Mouse (Mus musculus) intestine, embryonic 15.5 days (tissue): ENCODE measurements around the gene Gabpb1. TPM values are rescaled to one million over a fixed set of nuclear protein-coding genes. Genes with fewer than 3 reads are reported as not detected.

ENCODE experiments used
- ATAC-seq: fragments of 200-750 bp; cut with Nextera tagmentation; 2 replicates; pipeline ENCODE4 v1.8.0; 2017; ENCODE audit warnings: moderate TSS enrichment, moderate library complexity
- H3K27ac ChIP-seq: fragments of 300-500 bp; sonication (generic); 2 replicates; pipeline ENCODE4 v1.5.1; 2015; ENCODE audit warnings: mild to moderate bottlenecking, inconsistent platforms
- H3K27me3 ChIP-seq: fragments of 300-500 bp; sonication (generic); replicated peaks from 2 replicates; pipeline ENCODE4 v1.6.1; 2015; ENCODE audit warnings: inconsistent platforms
- H3K36me3 ChIP-seq: fragments of 300-500 bp; sonication (generic); 2 replicates; pipeline ENCODE4 v1.6.1; 2015; ENCODE audit warnings: inconsistent platforms
- H3K4me1 ChIP-seq: fragments of 300-500 bp; sonication (generic); replicated peaks from 2 replicates; pipeline ENCODE4 v1.6.1; 2015; ENCODE audit warnings: inconsistent platforms
- H3K4me2 ChIP-seq: fragments of 300-500 bp; sonication (generic); replicated peaks from 2 replicates; pipeline ENCODE4 v1.6.1; 2015; ENCODE audit warnings: mild to moderate bottlenecking, inconsistent platforms
- H3K4me3 ChIP-seq: fragments of 300-500 bp; sonication (generic); replicated peaks from 2 replicates; pipeline ENCODE4 v1.5.1; 2015; ENCODE audit warnings: inconsistent platforms
- H3K9ac ChIP-seq: fragments of 300-500 bp; sonication (generic); 2 replicates; pipeline ENCODE4 v1.6.1; 2015; ENCODE audit warnings: inconsistent platforms
- H3K9me3 ChIP-seq: fragments of 300-500 bp; sonication (generic); 2 replicates; pipeline ENCODE4 v1.6.1; 2016; ENCODE audit warnings: inconsistent platforms
- WGBS: fragments of 180-500 bp; shearing (Covaris S2); methylation state at CpG from one replicate; pipeline ENCODE4 v1.1.7; 2015; 5-methylcytosine and 5-hydroxymethylcytosine counted together
- polyA plus RNA-seq: library from polyadenylated mRNA; unstranded; fragments of >200 nt; fragmentation: Nextera tagmentation; extraction: Ambion mirVana; gene quantifications from 2 replicates; pipeline ENCODE4 v1.2.1, GENCODE M21; 2015

Gene Gabpb1
- polyA plus RNA-seq = 36.3 and 39.6 TPM in 2 replicates

GRCm38 (mm10) chr2:126676122-126676515 lies at the start of gene Gabpb1:
TSS of gene Gabpb1 (minus strand) at chr2:126676337.
- Histone ChIP-seq H3K4me1 (no peaks in the 10 kb centered on the region; the same call in 1 of the 2 replicates), H3K36me3 (0 out of 2 replicates have a peak, but pooled peaks cover 3% of the 10 kb centered on the region), H3K9ac (peak within 1 kb of the TSS; percentile 99), H3K27ac (peak within 1 kb of the TSS; percentile 100), H3K27me3 (no peaks in the 10 kb centered on the region), H3K4me3 (peak within 1 kb of the TSS; percentile 98), H3K4me2 (peak within 1 kb of the TSS; percentile 67), H3K9me3 (no peaks in the 10 kb centered on the region)
- ATAC-seq = no peak
- 23% methylated on average over 12 of the region's 12 CpGs for WGBS

- no peaks in the 10 kb centered on the region for H3K36me3 ChIP-seq
- H3K4me1 ChIP-seq = 0 out of 2 replicates have a peak, but pooled peaks cover 4% of the 10 kb centered on the region
- no peak for ATAC-seq
- no peak overlapping the region for H3K4me2 ChIP-seq
- no peak overlapping the region for H3K27ac ChIP-seq
- H3K4me3 ChIP-seq = no peak overlapping the region
- H3K9me3 ChIP-seq = no peaks in the 10 kb centered on the region
- no peaks in the 10 kb centered on the region for H3K27me3 ChIP-seq
- H3K9ac ChIP-seq = no peak overlapping the region
Observed at GRCm38 (mm10) chr2:126712950-126713349, 36.8 kb upstream of the Gabpb1 start.

GRCm38 (mm10) chr2:126712526-126712925 lies 36.4 kb upstream of the Gabpb1 start:
- no peak for ATAC-seq
- Histone ChIP-seq H3K27me3 (no peaks in the 10 kb centered on the region), H3K27ac (no peak overlapping the region), H3K36me3 (no peaks in the 10 kb centered on the region), H3K4me2 (no peak overlapping the region), H3K4me1 (0 out of 2 replicates have a peak, but pooled peaks cover 6% of the 10 kb centered on the region), H3K9ac (no peak overlapping the region), H3K4me3 (no peak overlapping the region), H3K9me3 (no peaks in the 10 kb centered on the region)
- 94% methylated on average over 5 of the region's 5 CpGs for WGBS

GRCm38 (mm10) chr2:126708361-126708760 lies 32.2 kb upstream of the Gabpb1 start:
- H3K27me3 ChIP-seq = no peaks in the 10 kb centered on the region
- no peaks in the 10 kb centered on the region for H3K36me3 ChIP-seq
- ATAC-seq = no peak
- 77% methylated on average over 4 of the region's 4 CpGs for WGBS
- no peak overlapping the region for H3K9ac ChIP-seq
- H3K9me3 ChIP-seq = no peaks in the 10 kb centered on the region
- 0 out of 2 replicates have a peak, but pooled peaks cover 6% of the 10 kb centered on the region for H3K4me1 ChIP-seq
- 0 out of 2 replicates have a peak overlapping the region, but pooled peaks have one; percentile 85 for H3K4me3 ChIP-seq
- H3K27ac ChIP-seq = no peak overlapping the region
- peak overlapping the region; percentile 75 for H3K4me2 ChIP-seq

- Histone ChIP-seq H3K4me1 (0 out of 2 replicates have a peak, but pooled peaks cover 6% of the 10 kb centered on the region), H3K27ac (peak overlapping the region; percentile 80)
- 0% methylated on average over 23 of the region's 23 CpGs for WGBS
Observed at GRCm38 (mm10) chr2:126707438-126707779, 31.3 kb upstream of the Gabpb1 start.

GRCm38 (mm10) chr2:126706759-126707437 lies 30.8 kb upstream of the Gabpb1 start, which contains the start of gene Usp8:
TSS of gene Usp8 (plus strand) at chr2:126707328.
- peak; percentile 100 for ATAC-seq
- H3K36me3 ChIP-seq = no peaks in the 10 kb centered on the region
- peak within 1 kb of the TSS; percentile 91 for H3K9ac ChIP-seq
- 0 out of 2 replicates have a peak, but pooled peaks cover 6% of the 10 kb centered on the region for H3K4me1 ChIP-seq
- H3K27ac ChIP-seq = peak within 1 kb of the TSS; percentile 80
- 2% methylated on average over 47 of the region's 47 CpGs for WGBS
- no peaks in the 10 kb centered on the region for H3K27me3 ChIP-seq
- peak within 1 kb of the TSS; percentile 85 for H3K4me3 ChIP-seq
- H3K9me3 ChIP-seq = no peaks in the 10 kb centered on the region
- peak within 1 kb of the TSS; percentile 75 for H3K4me2 ChIP-seq

More at GRCm38 (mm10) chr2:126707438-126707779, 31.3 kb upstream of the Gabpb1 start:
- no peaks in the 10 kb centered on the region for H3K9me3 ChIP-seq
- H3K4me2 ChIP-seq = peak overlapping the region; percentile 75
- peak overlapping the region; percentile 85 for H3K4me3 ChIP-seq
- peak; percentile 88 for ATAC-seq
- H3K9ac ChIP-seq = peak overlapping the region; percentile 91
- H3K27me3 ChIP-seq = no peaks in the 10 kb centered on the region
- no peaks in the 10 kb centered on the region for H3K36me3 ChIP-seq

- Histone ChIP-seq H3K27ac (no peak overlapping the region), H3K9me3 (no peaks in the 10 kb centered on the region), H3K9ac (no peak overlapping the region), H3K36me3 (no peaks in the 10 kb centered on the region), H3K4me3 (no peak overlapping the region), H3K4me1 (no peaks in the 10 kb centered on the region), H3K27me3 (no peaks in the 10 kb centered on the region), H3K4me2 (no peak overlapping the region)
- no peak for ATAC-seq
- 82% methylated on average over 6 of the region's 6 CpGs for WGBS
Observed at GRCm38 (mm10) chr2:126695285-126695684, 19.1 kb upstream of the Gabpb1 start.

GRCm38 (mm10) chr2:126691290-126691689 lies 15.2 kb upstream of the Gabpb1 start:
- H3K4me3 ChIP-seq = no peak overlapping the region
- no peaks in the 10 kb centered on the region for H3K4me1 ChIP-seq
- H3K9ac ChIP-seq = no peak overlapping the region
- no peak overlapping the region for H3K27ac ChIP-seq
- H3K27me3 ChIP-seq = no peaks in the 10 kb centered on the region
- 79% methylated on average over 3 of the region's 3 CpGs for WGBS
- H3K9me3 ChIP-seq = no peaks in the 10 kb centered on the region
- no peaks in the 10 kb centered on the region for H3K36me3 ChIP-seq
- H3K4me2 ChIP-seq = no peak overlapping the region
- no peak for ATAC-seq

- Histone ChIP-seq H3K27me3 (no peaks in the 10 kb centered on the region), H3K4me2 (no peak overlapping the region), H3K4me1 (no peaks in the 10 kb centered on the region), H3K9me3 (no peaks in the 10 kb centered on the region), H3K36me3 (peaks cover 9% of the 10 kb centered on the region), H3K4me3 (no peak overlapping the region), H3K27ac (no peak overlapping the region), H3K9ac (no peak overlapping the region)
- ATAC-seq = no peak
- 80% methylated on average over 1 of the region's 1 CpGs for WGBS
Observed at GRCm38 (mm10) chr2:126682937-126683336, 6.8 kb upstream of the Gabpb1 start.

- H3K9ac ChIP-seq = no peak overlapping the region
- H3K4me3 ChIP-seq = no peak overlapping the region
- 46% methylated on average over 2 of the region's 2 CpGs for WGBS
- no peaks in the 10 kb centered on the region for H3K27me3 ChIP-seq
- ATAC-seq = no peak
- peaks cover 9% of the 10 kb centered on the region for H3K36me3 ChIP-seq
- H3K4me1 ChIP-seq = no peaks in the 10 kb centered on the region
- no peak overlapping the region for H3K4me2 ChIP-seq
- no peak overlapping the region; the same call in 1 of the 2 replicates for H3K27ac ChIP-seq
- H3K9me3 ChIP-seq = no peaks in the 10 kb centered on the region
Observed at GRCm38 (mm10) chr2:126682333-126682732, 6.2 kb upstream of the Gabpb1 start.

GRCm38 (mm10) chr2:126677366-126677765 lies 1.2 kb upstream of the Gabpb1 start:
- H3K4me2 ChIP-seq = no peak overlapping the region
- 0 out of 2 replicates have a peak, but pooled peaks cover 3% of the 10 kb centered on the region for H3K36me3 ChIP-seq
- H3K9ac ChIP-seq = no peak overlapping the region
- no peak overlapping the region for H3K27ac ChIP-seq
- no peaks in the 10 kb centered on the region for H3K27me3 ChIP-seq
- H3K9me3 ChIP-seq = no peaks in the 10 kb centered on the region
- no peaks in the 10 kb centered on the region; the same call in 1 of the 2 replicates for H3K4me1 ChIP-seq
- H3K4me3 ChIP-seq = no peak overlapping the region
- no peak for ATAC-seq
- 95% methylated on average over 1 of the region's 1 CpGs for WGBS

GRCm38 (mm10) chr2:126675169-126676121 lies 692 bp downstream of the Gabpb1 start:
- Histone ChIP-seq H3K36me3 (0 out of 2 replicates have a peak, but pooled peaks cover 2% of the 10 kb centered on the region), H3K27me3 (no peaks in the 10 kb centered on the region), H3K9me3 (no peaks in the 10 kb centered on the region), H3K9ac (peak overlapping the region; percentile 99), H3K4me1 (no peaks in the 10 kb centered on the region; the same call in 1 of the 2 replicates), H3K4me2 (peak overlapping the region; percentile 67), H3K4me3 (peak overlapping the region; percentile 98), H3K27ac (peak overlapping the region; percentile 100)
- ATAC-seq = peak; percentile 94
- WGBS = under 1% methylated on average over 99 of the region's 99 CpGs
